Mouse (Mus musculus): ENCODE measurements around the gene Mturn.

Mturn gene

GRCm38 (mm10) chr6:54721252-54721635, 39.8 kb downstream of the Mturn start:
- in situ Hi-C loops (cut with MboI; ENCODE audit: unreplicated experiment in 2 of 2), result no loop called here

GRCm38 (mm10) chr6:54726309-54726708, 44.9 kb downstream of the Mturn start:
- in situ Hi-C loops (cut with MboI; ENCODE audit: unreplicated experiment in 2 of 2), result no loop called here

- in situ Hi-C loops (cut with MboI; ENCODE audit: unreplicated experiment in 2 of 2), result no loop called here
These were observed 45.4 kb downstream of the Mturn start for GRCm38 (mm10) chr6:54726796-54727195.

- in situ Hi-C loops (cut with MboI; ENCODE audit: unreplicated experiment in 2 of 2), result no loop called here
These were observed 46.0 kb downstream of the Mturn start for GRCm38 (mm10) chr6:54727416-54727815.

- in situ Hi-C loops (cut with MboI; ENCODE audit: unreplicated experiment in 2 of 2), result no loop called here
These were observed 48.2 kb downstream of the Mturn start for GRCm38 (mm10) chr6:54729451-54730105.

- in situ Hi-C loops (cut with MboI; ENCODE audit: unreplicated experiment in 2 of 2), result no loop called here
These were observed 50.3 kb downstream of the Mturn start for GRCm38 (mm10) chr6:54731726-54732125.

GRCm38 (mm10) chr6:54732721-54733120, 51.3 kb downstream of the Mturn start:
- in situ Hi-C loops (cut with MboI; ENCODE audit: unreplicated experiment in 2 of 2), result no loop called here

GRCm38 (mm10) chr6:54736126-54736525, 54.7 kb downstream of the Mturn start:
- in situ Hi-C loops (cut with MboI; ENCODE audit: unreplicated experiment in 2 of 2), result no loop called here

- in situ Hi-C loops (cut with MboI; ENCODE audit: unreplicated experiment in 2 of 2), result no loop called here
These were observed 55.8 kb downstream of the Mturn start for GRCm38 (mm10) chr6:54737255-54737654.

GRCm38 (mm10) chr6:54737684-54738083, 56.3 kb downstream of the Mturn start:
- in situ Hi-C loops (cut with MboI; ENCODE audit: unreplicated experiment in 2 of 2), result no loop called here

GRCm38 (mm10) chr6:54749056-54749455, 67.6 kb downstream of the Mturn start:
- in situ Hi-C loops (cut with MboI; ENCODE audit: unreplicated experiment in 2 of 2), result no loop called here

GRCm38 (mm10) chr6:54751621-54752020, 70.2 kb downstream of the Mturn start:
- in situ Hi-C loops (cut with MboI; ENCODE audit: unreplicated experiment in 2 of 2), result no loop called here

GRCm38 (mm10) chr6:54752076-54752475, 70.7 kb downstream of the Mturn start:
- in situ Hi-C loops (cut with MboI; ENCODE audit: unreplicated experiment in 2 of 2), result no loop called here

All from v-Abl transformed pro-B cells (cell line).